Mouse (Mus musculus): Measurements from ENCODE around the gene Ppp1r15a.
"Not testable (repeated sequence)": the region's sequence is repeated elsewhere in the genome, so short reads cannot be mapped to it uniquely, and the experiment has no call there.

The Ppp1r15a gene

DNA sequence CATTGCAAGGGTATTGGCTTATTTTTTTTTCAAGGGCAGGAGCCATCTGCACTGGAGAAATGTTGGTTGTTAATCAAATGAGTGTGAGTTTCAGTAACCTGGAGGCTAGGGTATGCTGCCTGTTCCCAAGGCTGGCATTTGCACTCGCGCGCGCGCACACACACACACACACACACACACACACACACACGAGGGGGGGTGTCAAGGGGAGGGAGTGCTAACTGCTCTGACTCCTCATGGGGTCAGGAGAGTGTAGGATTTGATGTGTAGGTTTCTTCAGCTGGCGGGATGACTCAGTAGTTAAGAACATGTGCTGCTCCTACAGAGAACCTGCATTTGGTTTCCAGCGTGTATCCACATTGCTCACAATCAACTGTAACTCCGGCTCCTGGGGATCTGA is 35.2 kb downstream of the Ppp1r15a start:
- in situ Hi-C loops (cut with MboI; ENCODE audit: low pct_unique_long_range_greater_than_20kb in 1 of 2, low sequenced_read_pairs in 2 of 2, unreplicated experiment in 1 of 2): no loop called here

DNA sequence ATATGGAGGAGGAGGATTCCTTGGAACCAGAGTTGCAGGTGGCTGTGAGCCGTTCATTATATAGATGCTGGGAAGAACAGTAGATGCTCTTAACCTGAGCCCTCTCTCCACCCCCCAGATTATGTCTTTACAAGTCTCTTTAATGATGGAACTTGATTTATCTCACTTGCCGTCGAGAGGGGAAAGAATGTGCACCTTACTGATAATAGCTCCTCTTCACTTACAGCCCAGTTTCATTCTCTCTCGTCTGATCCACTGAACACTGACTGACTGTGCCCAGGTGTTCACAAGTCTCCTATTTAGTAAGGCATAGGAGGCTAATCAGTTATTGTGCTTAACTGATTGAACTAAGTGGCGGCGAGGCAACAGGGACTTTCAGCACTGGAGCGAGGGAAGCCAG is 36.5 kb downstream of the Ppp1r15a start:
- in situ Hi-C loops (cut with MboI; ENCODE audit: low pct_unique_long_range_greater_than_20kb in 1 of 2, low sequenced_read_pairs in 2 of 2, unreplicated experiment in 1 of 2): no loop called here

DNA sequence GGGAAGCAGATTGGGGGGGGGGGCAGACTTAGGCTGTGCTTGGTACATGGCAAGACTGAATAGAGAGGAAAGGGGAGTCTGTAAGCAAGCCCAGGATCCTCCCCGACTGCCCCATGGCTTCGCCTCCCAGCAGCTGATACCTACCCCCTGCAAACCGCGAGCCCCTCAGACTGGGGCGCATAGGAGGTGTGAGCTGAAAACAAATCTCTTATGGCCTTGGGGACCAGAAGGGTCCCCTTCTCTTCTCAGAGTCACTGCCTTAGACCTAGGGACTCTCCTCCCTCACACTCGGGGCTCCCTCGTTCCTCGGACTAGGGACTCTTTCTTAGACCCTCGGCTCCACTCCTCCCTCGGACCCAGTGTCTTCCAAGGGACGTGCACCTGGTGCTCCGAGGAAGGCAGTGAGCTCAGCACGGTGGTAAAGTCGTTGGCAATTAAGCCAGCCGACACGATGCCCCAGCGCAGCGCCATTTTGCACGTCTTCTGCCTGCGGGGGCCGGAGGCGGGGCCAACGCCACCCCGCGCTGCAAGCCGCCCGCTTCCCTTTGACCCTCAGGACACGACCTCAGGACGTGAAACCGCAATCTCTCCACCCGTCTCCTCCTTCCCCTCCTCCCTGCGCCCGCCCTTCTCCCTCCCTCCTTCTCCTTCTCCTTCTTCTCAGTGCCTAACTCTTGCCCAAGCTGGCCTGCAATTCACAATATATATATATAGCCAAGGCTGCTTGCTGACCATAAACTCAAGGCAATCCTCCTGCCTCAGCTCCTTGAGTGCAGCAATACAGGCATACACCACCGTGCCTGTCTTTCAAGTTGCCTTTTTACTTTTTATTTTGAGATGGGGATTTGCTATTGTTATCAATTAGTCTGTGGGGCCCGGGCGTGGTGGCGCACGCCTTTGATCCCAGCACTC is 37.5 kb downstream of the Ppp1r15a start, which contains the start of gene Dhdh:
Dhdh (minus strand) TSS at position 513 of the 912 bp plus-strand sequence.
- in situ Hi-C loops (cut with MboI; ENCODE audit: low pct_unique_long_range_greater_than_20kb in 1 of 2, low sequenced_read_pairs in 2 of 2, unreplicated experiment in 1 of 2): no loop called here

DNA sequence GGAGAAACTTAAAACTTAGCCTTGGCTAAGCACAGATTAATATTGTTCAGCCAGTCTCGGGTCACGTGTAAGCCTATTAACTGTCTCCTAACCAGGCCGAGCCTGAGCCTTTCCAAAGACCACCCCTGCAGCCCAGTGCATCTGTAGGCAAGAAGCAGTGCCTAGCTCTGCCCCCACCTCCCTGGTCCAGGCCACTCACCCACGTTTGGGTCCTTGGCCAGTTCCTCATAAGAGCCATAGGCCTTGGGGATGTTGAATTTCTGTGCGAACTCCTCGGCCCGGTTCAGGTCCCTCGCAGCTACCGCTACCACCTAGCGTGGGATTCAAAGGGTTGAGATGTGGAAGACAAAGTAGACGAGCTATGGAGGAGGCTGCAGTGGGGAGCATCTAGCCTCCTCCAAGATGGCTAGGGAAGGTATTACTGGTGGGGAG is 38.2 kb downstream of the Ppp1r15a start:
- in situ Hi-C loops (cut with MboI; ENCODE audit: low pct_unique_long_range_greater_than_20kb in 1 of 2, low sequenced_read_pairs in 2 of 2, unreplicated experiment in 1 of 2): no loop called here

DNA sequence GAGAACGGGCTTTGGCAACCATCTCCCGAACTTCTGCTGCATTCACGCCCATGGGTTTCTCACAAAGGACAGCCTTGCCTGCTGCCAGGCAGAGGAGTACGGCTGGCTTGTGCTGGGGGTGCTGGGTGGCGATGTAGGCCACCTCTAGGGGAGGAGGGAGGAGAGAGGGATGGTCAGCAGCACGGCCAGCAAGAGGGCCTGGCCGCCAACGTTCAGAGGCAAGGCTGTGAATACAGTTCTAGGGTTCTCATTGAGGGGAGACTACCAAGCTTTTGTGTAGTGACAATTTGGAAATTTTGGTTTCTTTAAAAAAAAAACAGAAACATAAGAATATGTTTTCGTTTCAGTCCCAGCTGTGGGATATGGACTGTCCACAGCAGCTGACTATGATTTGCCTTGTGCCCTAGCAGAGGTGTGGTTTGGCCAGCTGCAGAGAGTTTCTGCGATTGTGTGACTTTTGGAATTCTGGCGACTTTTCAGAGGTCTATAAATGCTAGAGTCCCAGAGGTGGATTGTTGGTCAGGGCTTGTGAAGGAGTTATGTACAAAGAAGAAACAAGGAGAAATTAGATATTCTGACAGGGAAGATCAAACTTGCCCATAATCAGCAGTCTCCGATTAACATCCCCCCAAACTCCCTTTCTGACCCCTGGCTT is 39.2 kb downstream of the Ppp1r15a start, which contains the start of gene Gm45808:
Gm45808 (minus strand) TSS at position 51 of the 655 bp plus-strand sequence.
- in situ Hi-C loops (cut with MboI; ENCODE audit: low pct_unique_long_range_greater_than_20kb in 1 of 2, low sequenced_read_pairs in 2 of 2, unreplicated experiment in 1 of 2): no loop called here

DNA sequence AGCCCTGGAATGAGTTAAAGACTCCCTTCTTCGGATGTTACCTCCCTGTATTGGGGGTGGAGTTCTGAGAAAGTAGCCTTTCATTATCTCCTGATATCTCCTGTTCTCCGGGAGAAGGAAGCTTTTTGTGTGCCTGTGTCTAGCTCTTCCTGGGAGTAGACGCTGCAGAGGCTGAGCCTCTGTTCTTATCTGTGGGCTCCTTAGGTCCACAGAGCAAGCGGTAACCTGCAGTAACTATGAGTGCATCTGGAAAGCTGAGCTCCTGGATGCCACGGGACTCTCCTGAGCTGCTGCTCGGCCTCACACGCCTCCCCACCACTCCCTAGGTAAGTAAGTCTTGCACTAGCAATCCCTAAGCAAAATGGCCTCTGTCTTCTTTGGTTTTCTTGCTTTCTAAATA is 39.9 kb downstream of the Ppp1r15a start:
- in situ Hi-C loops (cut with MboI; ENCODE audit: low pct_unique_long_range_greater_than_20kb in 1 of 2, low sequenced_read_pairs in 2 of 2, unreplicated experiment in 1 of 2): no loop called here

DNA sequence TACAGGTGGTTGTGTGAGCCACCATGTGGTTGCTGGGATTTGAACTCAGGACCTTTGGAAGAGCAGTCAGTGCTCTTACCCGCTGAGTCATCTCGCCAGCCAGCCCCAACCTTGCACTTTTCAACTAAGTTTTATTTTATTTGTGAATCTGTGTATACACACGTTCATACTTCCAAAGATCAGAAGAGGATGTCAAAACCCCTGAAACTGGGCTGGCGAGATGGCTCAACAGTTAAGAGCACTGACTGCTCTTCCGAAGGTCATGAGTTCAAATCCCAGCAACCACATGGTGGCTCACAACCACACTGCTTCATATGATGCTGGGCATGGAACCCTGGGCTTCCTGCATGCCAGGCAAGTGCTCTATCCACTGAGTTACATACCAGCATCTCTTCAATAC is 41.1 kb downstream of the Ppp1r15a start:
- in situ Hi-C loops (cut with MboI; ENCODE audit: low pct_unique_long_range_greater_than_20kb in 1 of 2, low sequenced_read_pairs in 2 of 2, unreplicated experiment in 1 of 2): not testable (repeated sequence)

DNA sequence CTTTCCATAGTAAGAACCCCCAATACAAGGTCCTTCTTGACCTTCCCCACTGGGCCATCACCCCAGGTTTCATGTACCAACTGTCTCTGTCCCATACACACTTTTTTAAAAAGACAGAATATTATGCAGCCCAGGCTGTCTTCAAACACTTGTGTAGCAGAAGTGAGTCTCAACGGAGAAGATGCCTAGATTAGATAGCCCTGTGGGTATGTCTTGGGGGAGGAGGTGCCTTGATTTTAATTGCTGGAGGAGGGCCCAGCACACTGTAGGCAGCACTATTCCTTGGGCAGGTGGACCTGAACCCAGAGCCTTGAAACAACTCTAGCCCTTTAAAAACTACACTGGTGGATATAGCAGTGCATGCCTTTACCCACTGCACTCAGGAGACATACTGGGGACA is 43.9 kb downstream of the Ppp1r15a start:
- in situ Hi-C loops (cut with MboI; ENCODE audit: low pct_unique_long_range_greater_than_20kb in 1 of 2, low sequenced_read_pairs in 2 of 2, unreplicated experiment in 1 of 2): no loop called here

DNA sequence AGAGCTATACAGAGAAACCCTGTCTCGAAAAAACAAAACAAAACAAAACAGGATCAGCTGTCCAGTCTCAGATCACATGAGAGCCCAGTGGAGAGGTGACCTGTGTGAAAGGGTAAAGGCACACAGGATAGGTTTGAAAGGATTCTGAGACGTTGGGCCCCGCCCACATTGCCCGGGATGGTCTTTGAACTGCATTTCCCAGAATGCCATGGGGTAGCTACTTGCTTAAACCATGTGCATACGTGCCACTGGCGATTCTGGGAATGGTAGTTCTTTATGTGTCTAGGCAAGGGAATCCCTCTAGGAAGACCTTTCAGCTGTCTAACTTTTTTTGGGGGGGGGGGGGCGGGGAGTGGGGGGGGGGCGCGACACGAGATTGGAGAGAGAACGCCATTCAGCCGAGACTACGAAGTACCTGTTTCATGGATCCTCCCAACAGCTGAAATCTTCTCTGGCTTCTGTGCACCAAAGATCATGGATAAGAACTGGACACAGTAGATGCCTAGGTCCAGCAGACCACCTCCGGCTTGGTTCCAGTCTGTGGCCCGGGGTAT is 44.6 kb downstream of the Ppp1r15a start, which contains the start of gene Tulp2:
Tulp2 (plus strand) TSS at position 504 of the 554 bp plus-strand sequence.
- in situ Hi-C loops (cut with MboI; ENCODE audit: low pct_unique_long_range_greater_than_20kb in 1 of 2, low sequenced_read_pairs in 2 of 2, unreplicated experiment in 1 of 2): no loop called here

DNA sequence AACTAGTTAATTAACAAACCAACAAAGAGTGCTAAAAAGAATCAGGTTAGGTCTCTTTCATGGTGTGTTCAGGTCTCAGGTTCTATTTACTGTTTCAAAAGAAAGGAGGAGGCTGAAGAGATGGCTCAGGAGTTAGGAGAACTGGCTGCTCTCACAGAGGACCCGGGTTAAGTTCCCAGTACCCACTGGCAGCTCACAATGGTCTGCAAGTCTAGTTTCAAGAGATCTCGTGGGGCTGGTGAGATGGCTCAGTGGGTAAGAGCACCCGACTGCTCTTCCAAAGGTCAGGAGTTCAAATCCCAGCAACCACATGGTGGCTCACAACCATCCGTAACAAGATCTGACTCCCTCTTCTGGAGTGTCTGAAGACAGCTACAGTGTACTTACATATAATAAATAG is 45.8 kb downstream of the Ppp1r15a start:
- in situ Hi-C loops (cut with MboI; ENCODE audit: low pct_unique_long_range_greater_than_20kb in 1 of 2, low sequenced_read_pairs in 2 of 2, unreplicated experiment in 1 of 2): not testable (repeated sequence)

DNA sequence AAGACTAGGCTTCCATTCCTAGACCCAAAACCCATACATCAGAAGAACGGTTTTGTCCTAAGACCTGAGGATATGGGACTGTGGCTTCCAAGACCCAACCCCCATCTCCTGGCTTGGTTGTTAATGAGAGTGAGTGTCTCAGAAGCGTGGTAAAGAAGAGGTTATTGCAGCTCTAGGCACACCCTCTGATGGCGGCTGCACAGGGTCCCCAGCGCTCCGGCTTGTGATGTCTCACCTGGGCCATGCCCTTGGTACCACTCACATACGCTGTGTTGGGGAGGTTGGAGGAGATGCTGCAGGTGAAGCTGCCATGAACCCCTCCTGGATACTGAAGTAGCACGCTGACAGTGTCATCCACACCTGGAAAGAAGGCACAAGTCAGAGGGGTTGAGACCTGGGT is 47.3 kb downstream of the Ppp1r15a start:
- in situ Hi-C loops (cut with MboI; ENCODE audit: low pct_unique_long_range_greater_than_20kb in 1 of 2, low sequenced_read_pairs in 2 of 2, unreplicated experiment in 1 of 2): no loop called here

DNA sequence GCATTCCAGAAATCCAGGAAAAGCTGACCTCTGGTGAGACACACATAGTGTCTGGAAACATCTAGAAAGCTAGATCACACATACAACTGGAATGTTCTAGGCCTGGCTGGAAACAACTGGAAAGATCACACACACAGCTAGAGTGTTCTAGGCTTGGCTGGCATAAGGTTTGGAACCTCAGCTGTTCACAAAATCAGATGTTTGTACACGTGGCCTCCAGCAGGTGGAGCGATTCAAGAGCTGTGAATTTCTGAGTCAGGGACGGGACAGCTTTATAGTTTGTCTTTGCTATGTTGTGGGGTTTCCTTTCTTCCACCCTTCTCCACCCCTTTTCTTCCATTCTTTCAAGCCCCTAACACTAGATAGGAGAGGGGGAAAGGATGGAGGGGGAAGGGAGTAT is 49.1 kb downstream of the Ppp1r15a start:
- in situ Hi-C loops (cut with MboI; ENCODE audit: low pct_unique_long_range_greater_than_20kb in 1 of 2, low sequenced_read_pairs in 2 of 2, unreplicated experiment in 1 of 2): no loop called here

DNA sequence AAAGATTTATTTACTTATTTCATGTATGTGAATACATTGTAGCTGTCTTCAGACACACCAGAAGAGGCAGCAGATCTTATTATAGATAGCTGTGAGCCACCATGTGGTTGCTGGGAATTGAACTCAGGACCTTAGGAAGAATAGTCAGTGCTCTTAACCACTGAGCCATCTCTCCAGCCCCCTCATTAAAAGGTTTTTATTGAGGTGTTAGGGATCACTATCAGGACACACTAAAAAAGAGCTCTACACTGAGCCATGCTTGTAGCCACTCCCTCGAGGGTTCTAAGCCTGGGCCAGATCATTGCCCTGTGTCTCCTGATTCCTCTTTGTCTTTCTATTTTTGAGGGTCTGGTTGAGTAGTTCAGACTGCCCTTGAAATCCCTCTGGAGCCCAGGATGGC is 49.6 kb downstream of the Ppp1r15a start:
- in situ Hi-C loops (cut with MboI; ENCODE audit: low pct_unique_long_range_greater_than_20kb in 1 of 2, low sequenced_read_pairs in 2 of 2, unreplicated experiment in 1 of 2): no loop called here

DNA sequence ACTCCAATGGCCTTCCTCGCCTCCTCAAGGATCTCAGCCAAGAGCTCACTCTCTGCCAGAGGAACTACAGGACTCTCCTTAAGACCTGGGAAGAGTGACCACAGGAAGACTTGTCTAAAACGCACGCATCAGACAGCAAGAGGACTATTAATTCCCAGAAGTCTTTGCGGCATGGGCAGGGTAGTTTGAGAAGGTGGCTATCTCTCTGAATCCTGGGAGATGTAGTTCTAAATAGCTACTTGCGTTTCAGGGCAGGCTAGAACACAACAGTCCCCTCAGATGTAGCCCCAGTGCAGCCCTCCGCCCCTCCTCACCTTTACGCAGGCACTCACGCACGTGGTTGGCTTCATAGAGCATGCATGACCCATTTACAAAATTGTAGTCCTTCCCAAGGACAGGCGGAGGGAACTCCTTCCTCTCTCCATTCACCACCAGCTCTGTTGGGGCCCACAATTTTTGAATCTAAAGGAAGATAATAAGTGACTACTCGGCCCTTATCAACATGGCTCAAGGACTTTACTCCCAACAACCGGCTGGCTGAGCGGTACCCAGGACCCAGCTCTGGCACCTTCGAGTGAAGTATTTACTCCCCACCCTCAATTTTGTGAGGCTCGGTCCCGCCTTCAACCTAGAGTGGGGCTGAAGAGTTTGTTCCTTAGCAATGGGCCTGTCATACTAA is 50.6 kb downstream of the Ppp1r15a start:
- in situ Hi-C loops (cut with MboI; ENCODE audit: low pct_unique_long_range_greater_than_20kb in 1 of 2, low sequenced_read_pairs in 2 of 2, unreplicated experiment in 1 of 2): no loop called here
